Mouse (Mus musculus): ENCODE measurements at regions not wholly inside any gene's neighbourhood (a gene's known extent, or its start where the extent isn't known, plus 50 kb on each side); places are given as distances from the start of the nearest gene placed in this dataset.
A peak's percentile ranks its signal among the peaks of the same experiment; 100 is the strongest.

- DNase-seq, result no peak
- intact Hi-C loops (cut with DNase I), result no loop called here
These were observed 185.6 kb upstream of the Cxxc4 start for GRCm38 (mm10) chr3:134050649-134051048.

- no peak for DNase-seq
- intact Hi-C loops (cut with DNase I), result no loop called here
These were observed 153.8 kb upstream of the Cxxc4 start for GRCm38 (mm10) chr3:134082461-134082860.

DNA sequence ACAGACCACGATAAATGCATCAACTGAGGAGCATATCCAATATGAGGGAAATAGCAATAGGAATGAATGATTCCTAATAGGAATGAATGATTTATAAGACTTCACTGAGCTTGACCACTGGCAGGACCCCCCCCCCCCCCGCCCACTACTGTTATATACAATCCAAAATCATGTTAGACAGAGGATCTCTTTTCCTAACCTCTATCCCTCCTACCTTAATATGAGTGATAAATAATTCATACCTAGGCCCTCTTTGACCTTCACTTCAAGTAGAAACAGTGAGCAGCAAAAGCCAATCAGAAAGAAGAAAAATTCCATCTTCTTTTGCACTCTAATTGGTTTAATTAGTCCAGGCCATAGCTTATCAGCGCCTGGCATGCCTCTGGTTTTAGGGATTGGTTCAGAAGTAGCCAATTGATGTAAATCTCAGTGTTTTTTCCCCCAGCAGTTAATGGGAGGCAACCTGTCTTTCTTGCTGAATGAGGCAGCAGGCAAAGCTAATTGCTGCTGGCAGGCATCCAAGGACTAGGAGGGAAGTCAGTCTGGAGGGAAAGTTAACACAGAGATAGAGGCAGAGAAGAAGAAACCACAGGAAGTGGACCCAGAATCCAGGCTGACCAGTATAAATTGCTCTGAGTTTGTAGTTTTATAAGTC lies 136.7 kb upstream of the Cxxc4 start:
- intact Hi-C loops (cut with DNase I), result no loop called here
- peak; percentile 75 for DNase-seq

GRCm38 (mm10) chr3:134102151-134102738 lies 134.0 kb upstream of the Cxxc4 start:
- intact Hi-C loops (cut with DNase I), result no loop called here
- DNase-seq, result no peak

- DNase-seq, result no peak
- intact Hi-C loops (cut with DNase I), result no loop called here
These were observed 131.7 kb upstream of the Cxxc4 start for GRCm38 (mm10) chr3:134104625-134105024.

GRCm38 (mm10) chr3:134105112-134105511 lies 131.2 kb upstream of the Cxxc4 start:
- intact Hi-C loops (cut with DNase I), result no loop called here
- no peak for DNase-seq

DNA sequence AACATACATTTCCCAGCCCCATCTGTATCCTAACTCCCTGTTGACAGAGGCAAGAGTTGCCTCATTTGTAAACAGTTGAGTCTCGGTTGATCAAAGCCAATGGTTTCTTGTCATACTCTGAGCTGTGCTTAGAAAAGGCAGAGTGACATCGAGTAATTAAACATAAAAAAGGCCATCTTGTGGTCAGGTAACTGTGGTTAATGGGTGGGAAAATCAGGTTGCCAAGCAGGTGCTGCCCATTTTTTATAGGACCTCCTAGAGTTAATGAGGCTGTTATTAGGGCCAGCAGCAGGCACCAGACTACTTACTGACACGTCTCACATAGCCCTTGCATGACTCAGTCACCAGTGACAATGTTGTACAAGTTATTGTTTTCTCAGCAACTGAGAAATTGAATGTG lies 130.7 kb upstream of the Cxxc4 start:
- intact Hi-C loops (cut with DNase I), result no loop called here
- DNase-seq, result no peak

DNA sequence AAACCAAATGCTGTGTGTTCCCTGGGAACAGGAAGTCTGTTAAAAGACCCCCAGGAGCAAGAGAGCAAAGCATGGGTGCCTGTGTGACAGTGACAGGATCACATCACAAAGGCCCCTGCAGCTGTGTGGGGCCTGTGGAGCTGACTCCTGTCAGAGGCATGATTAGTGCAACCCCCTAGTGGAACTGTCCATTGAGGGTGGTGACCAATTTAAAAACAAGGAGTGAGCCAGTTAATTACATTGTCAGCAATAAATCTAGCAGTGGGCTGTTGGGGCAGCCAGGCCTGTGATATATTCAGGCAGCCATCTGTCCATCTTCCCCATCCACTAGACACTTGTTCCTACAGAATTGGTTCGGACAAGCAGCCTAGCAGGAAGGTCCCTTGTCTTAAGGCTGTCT lies 121.8 kb upstream of the Cxxc4 start:
- intact Hi-C loops (cut with DNase I), result no loop called here
- DNase-seq, result peak; percentile 0

DNA sequence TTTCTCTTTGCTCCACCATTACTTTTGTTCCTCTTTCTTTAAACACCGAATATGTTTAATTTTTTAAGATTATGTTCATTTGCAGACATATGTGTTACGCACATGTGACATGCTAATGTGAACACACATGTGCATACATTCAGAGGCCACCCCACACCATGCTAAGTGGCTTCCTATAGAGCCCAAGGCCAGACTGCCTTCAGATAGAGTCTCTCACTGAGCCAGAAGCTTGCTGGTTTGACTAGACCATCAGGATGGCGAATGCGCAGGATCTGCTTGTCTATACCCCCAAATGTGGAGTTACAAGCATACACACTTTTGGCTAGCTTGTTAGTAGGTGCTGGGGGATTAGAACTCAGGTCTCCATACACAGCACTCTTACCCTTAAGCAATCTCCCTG lies 121.3 kb upstream of the Cxxc4 start:
- no peak for DNase-seq
- intact Hi-C loops (cut with DNase I), result no loop called here

- no peak for DNase-seq
These were observed 117.4 kb upstream of the Cxxc4 start for GRCm38 (mm10) chr3:134118898-134119297.

DNA sequence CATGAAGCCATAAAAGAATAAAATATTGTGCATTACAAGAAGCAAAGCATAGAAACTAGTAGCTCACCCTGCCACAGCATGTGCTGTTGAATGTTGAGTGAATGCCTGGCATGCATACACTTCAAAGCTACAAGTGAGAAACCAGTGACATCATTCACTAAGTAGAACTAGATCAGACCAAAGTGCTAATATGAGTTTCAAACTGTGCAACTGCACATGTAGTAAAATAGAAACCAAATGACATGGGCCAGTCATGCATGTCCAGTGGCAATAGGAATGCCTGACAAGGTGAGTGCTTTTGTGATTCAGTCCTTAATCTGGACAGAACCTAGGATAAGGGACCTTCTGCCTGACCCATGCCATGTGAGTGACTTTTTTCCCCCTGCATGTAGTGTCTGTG lies 111.3 kb upstream of the Cxxc4 start:
- DNase-seq, result no peak
- intact Hi-C loops (cut with DNase I), result no loop called here

More at GRCm38 (mm10) chr3:134118898-134119297, 117.4 kb upstream of the Cxxc4 start:
- intact Hi-C loops (cut with DNase I), result no loop called here

DNA sequence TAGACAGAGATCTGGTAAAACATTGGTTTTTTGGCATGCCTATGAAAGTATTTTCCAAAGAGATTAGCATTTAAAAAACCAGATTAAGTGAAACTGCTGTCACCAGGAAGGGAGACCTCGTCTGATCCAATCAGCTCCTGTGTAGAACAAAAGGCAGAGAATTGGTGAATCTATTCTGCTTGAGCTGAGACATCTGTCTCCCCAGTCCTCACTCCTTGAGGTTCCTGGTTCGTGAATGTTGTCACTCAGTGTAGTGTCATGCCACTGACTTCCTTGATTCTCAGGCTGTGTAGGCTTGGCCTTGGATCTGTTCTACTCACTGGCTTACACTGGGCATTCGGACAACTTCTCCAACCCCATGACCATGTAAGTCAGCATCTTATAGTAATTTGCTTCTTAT lies 105.9 kb upstream of the Cxxc4 start:
- intact Hi-C loops (cut with DNase I), result no loop called here
- DNase-seq, result no peak

DNA sequence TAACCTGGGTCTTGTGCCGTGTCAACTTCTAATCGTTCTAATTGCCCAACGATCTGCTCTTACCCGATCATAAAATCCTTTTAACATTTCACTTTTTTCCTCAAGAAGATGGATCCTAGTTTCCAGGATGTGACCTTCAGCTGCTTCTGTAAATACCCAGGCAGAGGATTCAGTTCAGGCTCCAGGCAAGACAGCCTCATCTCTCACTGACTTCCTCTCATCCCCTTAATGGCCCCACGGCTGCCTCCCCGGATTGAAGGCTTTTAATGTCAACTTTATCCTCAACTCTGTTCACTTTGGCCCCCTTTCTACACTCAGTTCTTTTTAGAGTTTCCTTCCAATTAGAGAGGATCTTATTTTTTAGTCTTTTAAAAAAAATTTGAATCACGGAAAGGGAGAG lies 91.0 kb upstream of the Cxxc4 start:
- intact Hi-C loops (cut with DNase I), result no loop called here
- DNase-seq, result no peak

- DNase-seq, result no peak
- intact Hi-C loops (cut with DNase I), result no loop called here
These were observed 90.3 kb upstream of the Cxxc4 start for GRCm38 (mm10) chr3:134145935-134146334.

- peak; percentile 18 for DNase-seq
- intact Hi-C loops (cut with DNase I), result no loop called here
These were observed 89.7 kb upstream of the Cxxc4 start for GRCm38 (mm10) chr3:134146373-134147224.

DNA sequence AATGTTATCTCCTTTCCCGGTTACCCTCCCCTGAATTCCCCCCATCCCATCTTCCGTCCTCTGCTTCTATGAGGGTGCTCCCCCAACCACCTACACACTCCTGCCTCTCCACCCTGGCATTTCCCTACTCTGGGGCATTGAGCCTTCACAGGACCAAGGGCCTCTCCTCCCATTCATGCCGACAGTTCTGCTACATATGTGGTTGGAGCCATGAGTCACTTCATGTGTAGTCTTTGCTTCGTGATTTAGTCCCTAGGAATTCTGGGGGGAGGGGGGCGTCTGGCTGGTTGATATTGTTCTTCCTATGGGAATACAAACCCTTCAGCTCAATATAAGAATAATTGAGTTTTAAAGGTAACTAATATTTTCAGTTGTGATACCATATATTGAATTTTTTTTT lies 74.0 kb upstream of the Cxxc4 start:
- no peak for DNase-seq
- intact Hi-C loops (cut with DNase I), result no loop called here

DNA sequence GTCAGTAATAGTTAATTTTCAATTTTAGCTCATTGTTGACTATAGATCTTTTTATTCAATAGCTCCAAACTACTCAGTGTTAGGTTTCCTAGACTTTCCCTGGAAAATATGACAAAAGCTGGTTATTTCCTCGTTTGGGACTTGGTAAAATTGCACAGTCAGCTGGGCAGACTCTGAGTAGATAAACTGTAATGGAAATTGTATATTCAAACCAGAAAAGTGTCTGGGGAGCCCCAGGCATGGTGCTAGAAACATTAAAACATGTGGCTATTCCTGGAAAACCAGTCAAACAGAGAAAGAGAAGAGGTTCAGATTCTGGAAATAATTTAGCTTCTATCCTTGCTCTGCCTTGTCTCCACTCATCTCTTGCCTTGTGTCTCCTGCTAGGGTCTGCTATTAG lies 66.4 kb upstream of the Cxxc4 start:
- intact Hi-C loops (cut with DNase I), result no loop called here

DNA sequence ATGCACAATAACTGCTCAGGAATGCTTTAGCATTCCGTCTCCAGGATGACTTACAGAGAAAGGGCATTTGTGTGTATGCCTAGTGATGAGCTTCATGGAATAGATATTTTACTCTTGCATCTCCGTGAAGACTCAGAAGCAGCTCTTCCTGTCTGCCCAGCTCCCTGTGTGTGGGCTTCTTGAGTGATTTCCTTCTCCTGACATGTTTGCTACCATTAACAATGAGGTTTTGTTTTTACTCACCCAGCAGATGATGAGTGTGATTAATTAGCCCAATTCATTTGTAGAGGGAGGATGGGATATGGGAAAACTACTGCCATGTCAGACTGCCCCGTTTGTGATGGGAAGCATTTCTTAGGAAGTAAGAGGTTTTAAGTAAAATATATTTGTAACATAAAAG lies 63.9 kb upstream of the Cxxc4 start:
- no peak for DNase-seq
- intact Hi-C loops (cut with DNase I), result no loop called here

More for the DNA sequence above, 66.4 kb upstream of the Cxxc4 start:
- no peak for DNase-seq

- intact Hi-C loops (cut with DNase I), result no loop called here
- peak; percentile 7 for DNase-seq
These were observed 57.7 kb upstream of the Cxxc4 start for GRCm38 (mm10) chr3:134178491-134179054.

DNA sequence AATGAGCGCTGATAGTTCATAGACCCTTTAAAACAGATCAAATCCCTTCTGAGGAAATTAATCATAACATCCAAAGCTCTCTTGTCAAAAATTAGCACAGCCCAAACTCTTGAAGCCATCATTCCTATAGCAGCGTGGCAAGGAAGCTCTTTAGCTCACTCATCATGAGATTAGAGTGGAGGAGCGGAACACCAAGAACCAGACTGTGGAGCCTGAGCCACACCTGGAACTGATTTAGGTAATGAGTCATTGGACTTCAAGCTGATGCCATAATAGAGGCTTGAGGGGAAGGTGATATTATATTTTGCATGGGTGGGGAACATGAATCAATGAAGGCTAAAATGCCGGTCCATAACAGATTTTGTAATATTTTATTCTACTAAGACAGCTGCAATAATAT lies 52.2 kb upstream of the Cxxc4 start:
- DNase-seq, result no peak
- intact Hi-C loops (cut with DNase I), result no loop called here

Data from left cerebral cortex, postnatal 4 days (tissue).